Mouse (Mus musculus) bone marrow macrophage, adult 2 months (primary cell): Measurements from ENCODE around the gene Pim3.

ENCODE experiments used
- CTCF ChIP-seq: IDR thresholded peaks from 2 replicates; pipeline ENCODE4 v1.5.1; 2012; ENCODE audit warnings: low read depth, mild to moderate bottlenecking, low read length, moderate library complexity
- POLR2A ChIP-seq: IDR thresholded peaks from 2 replicates; pipeline ENCODE4 v1.6.1; 2012; ENCODE audit warnings: mild to moderate bottlenecking, low read depth, low read length, borderline replicate concordance

DNA sequence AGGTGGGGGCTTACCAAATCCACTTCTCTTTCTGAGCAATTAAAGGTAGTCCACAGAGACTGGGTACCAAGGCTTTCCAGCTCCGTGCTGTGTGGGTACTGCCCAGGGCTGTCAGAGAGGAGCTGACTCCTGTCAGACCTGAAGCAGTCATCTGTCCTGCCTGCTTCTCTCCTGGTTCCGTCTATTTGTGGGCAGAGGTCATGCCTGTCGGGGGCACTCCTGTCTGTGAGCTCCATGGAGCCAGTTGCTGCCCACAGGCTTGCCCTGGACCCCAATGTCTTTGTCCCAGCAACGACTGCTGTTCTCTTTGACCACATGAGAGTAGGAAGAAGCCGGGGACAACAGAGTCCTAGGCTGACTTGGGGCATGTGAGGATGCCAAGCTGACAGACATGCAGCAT is 5.4 kb upstream of the Pim3 start:
- no peak for TF ChIP-seq POLR2A
- no peak for TF ChIP-seq CTCF
